Mouse (Mus musculus) hindbrain, embryonic 12.5 days (tissue): ENCODE results near the gene Synpo2l. TPM values are rescaled to one million over a fixed set of nuclear protein-coding genes. Genes with fewer than 3 reads are reported as not detected.

ENCODE experiments used
- ATAC-seq: fragments of 200-750 bp; cut with Nextera tagmentation; 2 replicates; pipeline ENCODE4 v1.8.0; 2017; ENCODE audit warnings: moderate TSS enrichment; ENCODE audit not compliant: low FRiP score
- H3K27ac ChIP-seq: fragments of 300-500 bp; sonication (generic); 2 replicates; pipeline ENCODE4 v1.5.1; 2016; ENCODE audit warnings: mild to moderate bottlenecking
- H3K27me3 ChIP-seq: fragments of 300-500 bp; sonication (generic); 2 replicates; pipeline ENCODE4 v1.6.1; 2016; ENCODE audit warnings: mild to moderate bottlenecking
- H3K36me3 ChIP-seq: fragments of 300-500 bp; sonication (generic); 2 replicates; pipeline ENCODE4 v1.6.1; 2016; ENCODE audit warnings: mild to moderate bottlenecking
- H3K4me1 ChIP-seq: fragments of 300-500 bp; sonication (generic); 2 replicates; pipeline ENCODE4 v1.6.1; 2016
- H3K4me2 ChIP-seq: fragments of 300-500 bp; sonication (generic); replicated peaks from 2 replicates; pipeline ENCODE4 v1.6.1; 2016; ENCODE audit warnings: mild to moderate bottlenecking
- H3K4me3 ChIP-seq: fragments of 300-500 bp; sonication (generic); 2 replicates; pipeline ENCODE4 v1.5.1; 2016; ENCODE audit warnings: mild to moderate bottlenecking
- H3K9ac ChIP-seq: fragments of 300-500 bp; sonication (generic); 2 replicates; pipeline ENCODE4 v1.6.1; 2016; ENCODE audit warnings: mild to moderate bottlenecking, moderate library complexity
- H3K9me3 ChIP-seq: fragments of 300-500 bp; sonication (generic); replicated peaks from 2 replicates; pipeline ENCODE4 v1.6.1; 2016; ENCODE audit warnings: mild to moderate bottlenecking
- WGBS: fragments of 180-500 bp; shearing (Covaris S2); methylation state at CpG from one replicate; pipeline ENCODE4 v1.1.7; 2016; 5-methylcytosine and 5-hydroxymethylcytosine counted together
- microRNA-seq: library from miRNA; unstranded; fragments of <30 nt; microRNA quantifications from one replicate; pipeline ENCODE4, GENCODE M21; 2017
- polyA plus RNA-seq: library from polyadenylated mRNA; unstranded; fragments of >200 nt; fragmentation: Nextera tagmentation; extraction: Ambion mirVana; gene quantifications from 2 replicates; pipeline ENCODE4 v1.2.1, GENCODE M21; 2016

Synpo2l gene
- polyA plus RNA-seq, 1 experiment from 2014 or later: 0.85 TPM

DNA sequence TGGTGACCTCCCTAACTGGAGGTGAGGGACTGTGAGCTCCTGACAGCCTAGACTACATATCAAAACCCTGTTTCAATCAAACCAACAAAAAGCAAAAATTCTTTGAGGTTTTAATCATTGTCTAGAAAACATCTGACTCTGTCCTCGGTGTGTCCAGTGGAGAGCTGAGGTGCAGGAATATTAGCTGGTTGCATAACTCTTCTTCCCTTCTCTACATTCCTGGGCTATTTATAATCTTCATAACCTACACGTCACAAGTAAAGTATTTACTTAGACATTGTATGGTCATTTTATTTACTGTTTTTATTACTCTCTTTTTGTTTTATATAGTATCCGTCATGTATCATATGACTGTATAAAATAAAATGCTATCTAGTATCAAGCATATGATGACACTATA, 58.6 kb downstream of the Synpo2l start:
- Histone ChIP-seq H3K27me3 (no peaks in the 10 kb centered on the region), H3K9me3 (no peaks in the 10 kb centered on the region), H3K4me3 (no peak overlapping the region), H3K4me1 (no peaks in the 10 kb centered on the region), H3K9ac (no peak overlapping the region), H3K36me3 (no peaks in the 10 kb centered on the region; the same call in 1 of the 2 replicates), H3K27ac (no peak overlapping the region), H3K4me2 (no peak overlapping the region)
- no peak for ATAC-seq
- WGBS: 89% methylated on average over 3 of the region's 3 CpGs

Small RNA genes lying within 50 kb of the gene (microRNA-seq; reads per million reads assigned to microRNA genes)
- gene Mir6946: 1.6 reads per million

Other genes starting within 250 kb of the Synpo2l start
- gene Cfap70, start 216.1 kb downstream of the Synpo2l start, polyA plus RNA-seq: 0.73 and 2.3 TPM in 2 replicates
- gene Anxa7, start 188.2 kb downstream of the Synpo2l start, polyA plus RNA-seq: 19.9 TPM in 2 replicates
- gene Mss51, start 171.5 kb downstream of the Synpo2l start, polyA plus RNA-seq: 0.82 and 0.83 TPM in 2 replicates
- gene Ppp3cb, start 121.8 kb downstream of the Synpo2l start, polyA plus RNA-seq: 69.4 and 74.0 TPM in 2 replicates
- gene Usp54, start 27.3 kb downstream of the Synpo2l start, polyA plus RNA-seq: 16.6 and 16.9 TPM in 2 replicates
- 0.19 and 0.30 TPM in 2 replicates for gene Myoz1, start 11.8 kb downstream of the Synpo2l start, polyA plus RNA-seq
- gene Sec24c, start 6.0 kb upstream of the Synpo2l start, polyA plus RNA-seq: 102 and 109 TPM in 2 replicates
- gene Fut11, start 26.6 kb upstream of the Synpo2l start, polyA plus RNA-seq: 32.0 and 33.4 TPM in 2 replicates
- 213 and 215 TPM in 2 replicates for gene Chchd1, start 34.7 kb upstream of the Synpo2l start, polyA plus RNA-seq
- 53.8 and 60.1 TPM in 2 replicates for gene Zswim8, start 39.2 kb upstream of the Synpo2l start, polyA plus RNA-seq
- gene Ndst2, start 66.2 kb upstream of the Synpo2l start, polyA plus RNA-seq: 27.2 and 28.2 TPM in 2 replicates
- gene Camk2g, start 125.7 kb upstream of the Synpo2l start, polyA plus RNA-seq: 72.8 and 75.5 TPM in 2 replicates
- gene Plau, start 168.3 kb upstream of the Synpo2l start, polyA plus RNA-seq: 0.46 and 0.76 TPM in 2 replicates